Mouse (Mus musculus): ENCODE results near the gene Gcm2. TPM values are rescaled to one million over a fixed set of nuclear protein-coding genes. Genes with fewer than 3 reads are reported as not detected.

Gene Gcm2
- total RNA-seq, 2 experiments from 2014 or later: not detected

DNA sequence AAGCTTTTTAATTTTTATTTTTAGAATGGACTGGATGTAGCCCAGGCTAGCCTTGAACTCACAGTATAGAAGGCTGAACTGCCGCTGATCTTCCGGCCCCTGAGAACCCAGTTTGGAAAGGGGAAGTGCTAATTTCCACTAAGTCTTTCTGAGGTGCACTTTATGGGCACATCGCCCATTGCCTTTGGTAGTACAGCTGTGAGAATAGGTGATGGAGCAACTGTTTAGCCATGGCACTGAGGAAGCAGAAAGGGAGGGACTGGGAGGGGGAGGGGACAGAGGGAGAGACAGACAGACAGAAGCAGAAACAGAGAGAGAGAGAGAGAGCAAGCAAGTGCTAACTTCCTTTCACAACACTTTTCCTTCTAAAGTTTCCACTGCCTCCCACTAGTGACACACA, 26.3 kb downstream of the Gcm2 start:
- peak; percentile 91 for ATAC-seq (replicated peaks; ENCODE audit: poor library complexity, severe bottlenecking)

GRCm38 (mm10) chr13:41080700-41081099, 30.1 kb downstream of the Gcm2 start:
- no peak for ATAC-seq (replicated peaks; ENCODE audit: poor library complexity, severe bottlenecking)

DNA sequence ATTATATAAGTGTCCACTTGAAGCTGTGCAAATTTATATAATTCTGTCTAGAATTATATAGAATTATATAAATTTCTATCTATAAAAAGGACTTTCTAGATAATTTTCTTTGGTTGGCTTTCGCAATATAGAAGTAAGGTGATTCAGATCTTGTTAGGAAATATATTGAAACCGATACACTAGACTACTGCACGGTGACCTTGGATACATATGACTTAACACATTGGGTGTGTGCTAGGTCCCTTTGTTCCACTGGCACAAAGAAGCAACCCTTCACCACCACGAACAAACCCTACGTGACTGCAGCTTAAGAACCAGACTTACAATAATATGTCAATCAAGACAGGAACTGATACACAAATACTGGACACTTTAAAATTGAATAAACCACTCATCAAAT, 31.0 kb downstream of the Gcm2 start:
- 0 out of 2 replicates have a peak, but pooled peaks have one; percentile 20 for ATAC-seq (replicated peaks; ENCODE audit: poor library complexity, severe bottlenecking)

GRCm38 (mm10) chr13:41079421-41079780, 31.4 kb downstream of the Gcm2 start, which contains the start of gene Mak:
Mak (minus strand) TSS chr13:41079706.
- ATAC-seq (replicated peaks; ENCODE audit: poor library complexity, severe bottlenecking): peak; percentile 83

DNA sequence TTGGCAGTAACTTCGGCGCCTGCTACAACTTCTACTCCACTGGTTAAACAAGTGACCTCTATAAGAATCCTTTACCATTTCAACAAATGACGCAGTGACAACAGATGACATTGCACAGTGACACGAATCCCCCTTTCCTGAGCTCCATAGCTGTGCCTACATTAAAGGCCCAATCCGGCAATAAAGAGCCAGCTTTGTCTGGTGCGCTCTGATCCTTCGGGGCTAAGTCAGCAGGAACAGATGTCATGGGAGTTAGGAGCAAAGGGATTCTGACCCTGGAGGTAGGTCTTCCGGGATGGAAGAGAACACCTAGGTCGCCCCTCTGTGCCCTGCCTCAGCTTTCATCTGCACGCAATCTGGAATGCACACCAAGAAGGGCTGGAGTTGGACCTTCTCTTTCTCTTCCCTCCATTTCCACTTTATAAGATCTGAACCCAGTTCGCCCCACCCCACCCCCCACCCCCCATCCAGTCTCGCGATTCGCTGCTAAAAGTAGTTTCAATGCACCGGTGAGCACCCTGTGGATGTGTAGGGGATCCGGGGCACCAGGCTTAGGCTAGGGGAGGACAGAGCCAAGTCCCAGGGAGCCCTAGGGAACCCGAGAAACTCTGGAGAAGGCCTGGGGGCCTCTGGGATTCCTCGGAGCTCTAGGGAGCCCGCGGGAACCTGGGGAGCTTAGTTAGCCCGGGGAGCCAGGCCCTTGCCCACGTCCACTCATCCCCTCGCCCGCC, 32.0 kb downstream of the Gcm2 start:
- no peak for ATAC-seq (replicated peaks; ENCODE audit: poor library complexity, severe bottlenecking)

- ATAC-seq (replicated peaks; ENCODE audit: poor library complexity, severe bottlenecking): no peak
These were observed 32.9 kb downstream of the Gcm2 start for GRCm38 (mm10) chr13:41077921-41078320.

DNA sequence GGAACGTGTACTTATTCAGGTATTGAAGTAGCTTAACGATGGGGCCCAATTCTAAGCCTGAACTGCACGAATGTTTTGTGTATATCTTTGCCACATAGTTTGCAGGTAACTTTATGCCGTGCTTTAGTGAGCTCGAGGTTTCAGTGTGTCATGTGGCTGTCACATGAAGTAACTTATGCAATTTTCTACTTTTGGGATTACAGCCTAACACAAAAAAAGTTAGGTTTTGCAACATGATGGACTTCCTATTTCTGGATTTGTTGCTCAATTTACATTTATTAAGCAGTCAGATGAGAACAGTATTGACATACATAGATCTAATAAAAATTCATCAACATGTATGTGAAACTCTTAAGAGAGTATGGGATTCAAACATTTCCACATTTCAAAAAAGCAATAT, 37.0 kb downstream of the Gcm2 start:
- ATAC-seq (replicated peaks; ENCODE audit: poor library complexity, severe bottlenecking): peak; percentile 74

DNA sequence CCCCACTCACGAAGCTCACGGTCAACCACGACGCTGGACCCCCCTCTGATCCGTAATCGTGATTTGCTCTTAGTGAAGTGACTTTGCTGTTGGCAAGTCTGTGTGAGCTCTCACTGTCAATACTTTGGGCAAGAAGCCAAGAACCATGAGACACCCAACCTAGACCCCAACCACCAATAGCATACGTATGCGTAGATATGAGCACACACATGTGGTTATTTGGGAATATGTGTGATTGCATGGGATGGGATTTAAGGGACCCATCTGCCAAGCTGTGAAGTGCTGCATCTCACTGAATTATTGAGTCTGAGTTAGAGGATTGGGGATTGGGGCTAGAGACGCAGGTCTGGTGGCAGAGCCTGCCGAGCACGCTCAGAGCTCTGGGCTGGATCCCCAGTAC, 39.2 kb downstream of the Gcm2 start:
- ATAC-seq (replicated peaks; ENCODE audit: poor library complexity, severe bottlenecking): no peak

- ATAC-seq (replicated peaks; ENCODE audit: poor library complexity, severe bottlenecking): no peak
These were observed 43.2 kb downstream of the Gcm2 start for GRCm38 (mm10) chr13:41067618-41068017.

DNA sequence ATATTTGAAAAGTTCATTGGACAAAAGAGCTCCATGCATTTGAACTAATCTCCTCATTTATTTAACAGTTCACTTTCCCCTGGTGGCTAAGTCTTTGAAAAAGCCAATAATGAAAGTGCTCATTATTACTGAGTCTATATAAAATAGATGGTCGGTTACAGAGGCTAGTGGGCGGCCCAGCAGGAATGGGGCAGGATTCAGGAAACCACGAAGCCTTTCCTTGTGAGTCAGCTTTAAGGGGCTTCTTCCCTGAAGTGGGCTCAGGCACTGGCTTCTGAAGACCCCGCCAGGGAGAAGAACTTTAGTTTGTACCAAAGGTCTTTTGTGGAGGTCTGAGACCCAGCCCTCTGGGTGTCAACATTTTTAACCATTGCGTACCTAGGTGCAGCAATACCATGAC, 58.9 kb downstream of the Gcm2 start:
- ATAC-seq (replicated peaks; ENCODE audit: poor library complexity, severe bottlenecking): no peak

Other genes with a start within 250 kb of the Gcm2 start
- gene Pak1ip1, start 110.0 kb downstream of the Gcm2 start, total RNA-seq (2014; fragmentation: Nextera tagmentation): 48.6 and 63.5 TPM in 2 replicates
- gene Pak1ip1, start 110.0 kb downstream of the Gcm2 start, total RNA-seq (2017): 102 and 104 TPM in 2 replicates
- 199 and 201 TPM in 2 replicates for gene Tmem14c, start 94.7 kb downstream of the Gcm2 start, total RNA-seq (2014; fragmentation: Nextera tagmentation)
- gene Tmem14c, start 94.7 kb downstream of the Gcm2 start, total RNA-seq (2017): 150 and 161 TPM in 2 replicates
- not detected in 2 replicates for gene Mak, start 31.3 kb downstream of the Gcm2 start, total RNA-seq (2014; fragmentation: Nextera tagmentation)
- gene Mak, start 31.3 kb downstream of the Gcm2 start, total RNA-seq (2017): not detected in 2 replicates
- not detected in 2 replicates for gene Sycp2l, start 3.3 kb upstream of the Gcm2 start, total RNA-seq (2014; fragmentation: Nextera tagmentation)
- not detected in 2 replicates for gene Sycp2l, start 3.3 kb upstream of the Gcm2 start, total RNA-seq (2017)
- gene Elovl2, start 109.4 kb upstream of the Gcm2 start, total RNA-seq (2014; fragmentation: Nextera tagmentation): not detected in 2 replicates
- gene Elovl2, start 109.4 kb upstream of the Gcm2 start, total RNA-seq (2017): 0.13 TPM in 1 of 2 replicates, not detected in the other
- 13.7 and 14.0 TPM in 2 replicates for gene Smim13, start 138.8 kb upstream of the Gcm2 start, total RNA-seq (2014; fragmentation: Nextera tagmentation)
- 12.1 and 14.8 TPM in 2 replicates for gene Smim13, start 138.8 kb upstream of the Gcm2 start, total RNA-seq (2017)
- gene Gm17364, start 162.9 kb upstream of the Gcm2 start, total RNA-seq (2014; fragmentation: Nextera tagmentation): not detected in 2 replicates
- not detected in 2 replicates for gene Gm17364, start 162.9 kb upstream of the Gcm2 start, total RNA-seq (2017)